Mouse (Mus musculus) cortical plate, adult 2 months (tissue): ENCODE measurements around the gene Cmtm2b. TPM values are rescaled to one million over a fixed set of nuclear protein-coding genes. Genes with fewer than 3 reads are reported as not detected.

ENCODE experiments used
- H3K27ac ChIP-seq: fragments of 200-500 bp; 2 replicates; pipeline ENCODE4 v1.5.1; 2012; ENCODE audit warnings: low read length, control low read depth, inconsistent platforms; ENCODE audit not compliant: insufficient read depth
- H3K4me1 ChIP-seq: fragments of 200-500 bp; 2 replicates; pipeline ENCODE4 v1.6.1; 2011; ENCODE audit warnings: low read length; ENCODE audit not compliant: control insufficient read depth, insufficient read depth
- H3K4me3 ChIP-seq: fragments of 200-500 bp; 2 replicates; pipeline ENCODE4 v1.5.1; 2011; ENCODE audit warnings: mild to moderate bottlenecking, low read length, control low read depth; ENCODE audit not compliant: insufficient read depth
- CTCF ChIP-seq: fragments of 200-500 bp; IDR thresholded peaks from 2 replicates; pipeline ENCODE4 v1.5.1; 2011; ENCODE audit warnings: mild to moderate bottlenecking, control low read depth, low read length; ENCODE audit not compliant: insufficient read depth; ENCODE audit errors: extremely low read depth
- POLR2A ChIP-seq: fragments of 200-500 bp; IDR thresholded peaks from 2 replicates; pipeline ENCODE4 v1.6.1; 2011; ENCODE audit warnings: mild to moderate bottlenecking, low read length, control low read depth; ENCODE audit not compliant: insufficient read depth; ENCODE audit errors: extremely low read depth
- polyA plus RNA-seq: library from polyadenylated mRNA; depleted of rRNA; stranded (reverse); fragments of >200 nt; gene quantifications from 2 replicates; pipeline ENCODE4 v1.2.3, GENCODE M21; 2012

Gene Cmtm2b
- polyA plus RNA-seq, 1 experiment, result not detected

GRCm38 (mm10) chr8:104332665-104333631, 10.9 kb downstream of the Cmtm2b start:
- TF ChIP-seq POLR2A (no peak), CTCF (no peak)
- H3K27ac ChIP-seq, result no peak overlapping the region
- H3K4me1 ChIP-seq, result no peaks in the 10 kb centered on the region
- H3K4me3 ChIP-seq, result no peak overlapping the region

- H3K4me1 ChIP-seq, result no peaks in the 10 kb centered on the region
- TF ChIP-seq CTCF, result no peak
- H3K27ac ChIP-seq, result no peak overlapping the region
- H3K4me3 ChIP-seq, result no peak overlapping the region
These were observed 11.8 kb downstream of the Cmtm2b start for GRCm38 (mm10) chr8:104333786-104334185.

GRCm38 (mm10) chr8:104334196-104334595, 12.2 kb downstream of the Cmtm2b start:
- Histone ChIP-seq H3K27ac (no peak overlapping the region), H3K4me3 (no peak overlapping the region), H3K4me1 (no peaks in the 10 kb centered on the region)
- TF ChIP-seq POLR2A (no peak), CTCF (no peak)

- Histone ChIP-seq H3K27ac (no peak overlapping the region), H3K4me3 (no peak overlapping the region), H3K4me1 (no peaks in the 10 kb centered on the region)
- TF ChIP-seq POLR2A (no peak), CTCF (no peak)
These were observed 14.8 kb downstream of the Cmtm2b start for GRCm38 (mm10) chr8:104336806-104337205.

GRCm38 (mm10) chr8:104337890-104338289, 15.9 kb downstream of the Cmtm2b start:
- no peak overlapping the region for H3K4me3 ChIP-seq
- TF ChIP-seq POLR2A (no peak), CTCF (no peak)
- H3K4me1 ChIP-seq, result no peaks in the 10 kb centered on the region
- H3K27ac ChIP-seq, result no peak overlapping the region

- peak within 1 kb of the TSS; percentile 45 for H3K4me3 ChIP-seq
- TF ChIP-seq CTCF (no peak), POLR2A (no peak)
- H3K4me1 ChIP-seq, result no peaks in the 10 kb centered on the region
- H3K27ac ChIP-seq, result no peak within 1 kb of the TSS
These were observed 17.4 kb downstream of the Cmtm2b start, which contains the start of gene Cmtm3 for GRCm38 (mm10) chr8:104339229-104339982. Gene Cmtm3, plus strand, starts transcription at chr8:104339410.

- Histone ChIP-seq H3K4me1 (no peaks in the 10 kb centered on the region), H3K4me3 (peak overlapping the region; percentile 45), H3K27ac (no peak overlapping the region)
- TF ChIP-seq CTCF, result no peak
- no peak for TF ChIP-seq POLR2A
These were observed 17.9 kb downstream of the Cmtm2b start for GRCm38 (mm10) chr8:104339983-104340232.

GRCm38 (mm10) chr8:104340233-104341105, 18.4 kb downstream of the Cmtm2b start:
- Histone ChIP-seq H3K4me3 (peak overlapping the region; percentile 45), H3K4me1 (no peaks in the 10 kb centered on the region), H3K27ac (0 out of 2 replicates have a peak overlapping the region, but pooled peaks have one; percentile 64)
- TF ChIP-seq CTCF, result peak; percentile 6; the same call in 1 of the 2 replicates
- TF ChIP-seq POLR2A, result no peak

GRCm38 (mm10) chr8:104341106-104341561, 19.1 kb downstream of the Cmtm2b start:
- Histone ChIP-seq H3K4me3 (peak overlapping the region; percentile 45), H3K27ac (0 out of 2 replicates have a peak overlapping the region, but pooled peaks have one; percentile 64), H3K4me1 (no peaks in the 10 kb centered on the region)
- TF ChIP-seq CTCF, result no peak
- no peak for TF ChIP-seq POLR2A
